Mouse (Mus musculus): ENCODE data around the gene Smco4. TPM values are rescaled to one million over a fixed set of nuclear protein-coding genes. Genes with fewer than 3 reads are reported as not detected.

The Smco4 gene
- polyA plus RNA-seq, 1 experiment from 2014 or later, result 1.3 TPM

Other genes starting within 250 kb of the Smco4 start
- 35.4 and 43.4 TPM in 2 replicates for gene Med17, start 213.5 kb upstream of the Smco4 start, polyA plus RNA-seq (2014; fragmentation: Nextera tagmentation; extraction: Ambion mirVana)
- gene Taf1d, start 187.2 kb upstream of the Smco4 start, polyA plus RNA-seq (2014; fragmentation: Nextera tagmentation; extraction: Ambion mirVana), result 44.0 and 46.1 TPM in 2 replicates
- gene 4931406C07Rik, start 187.0 kb upstream of the Smco4 start, polyA plus RNA-seq (2014; fragmentation: Nextera tagmentation; extraction: Ambion mirVana), result 10.7 and 13.4 TPM in 2 replicates
- gene Cep295, start 135.6 kb upstream of the Smco4 start, polyA plus RNA-seq (2014; fragmentation: Nextera tagmentation; extraction: Ambion mirVana), result 15.7 and 16.2 TPM in 2 replicates
- gene Deup1, start 134.5 kb downstream of the Smco4 start, polyA plus RNA-seq (2014; fragmentation: Nextera tagmentation; extraction: Ambion mirVana), result 0.67 and 0.75 TPM in 2 replicates
- 43.4 and 52.6 TPM in 2 replicates for gene Slc36a4, start 216.3 kb downstream of the Smco4 start, polyA plus RNA-seq (2014; fragmentation: Nextera tagmentation; extraction: Ambion mirVana)